Mouse (Mus musculus) hindbrain, embryonic 11.5 days (tissue): ENCODE results near the gene Kif1c. TPM values are rescaled to one million over a fixed set of nuclear protein-coding genes. Genes with fewer than 3 reads are reported as not detected.

Source experiments
- ATAC-seq: fragments of 200-750 bp; cut with Nextera tagmentation; 2 replicates; pipeline ENCODE4 v1.8.0; 2017; ENCODE audit warnings: mild to moderate bottlenecking, moderate TSS enrichment, moderate library complexity; ENCODE audit not compliant: low FRiP score
- DNase-seq: peaks from one replicate; pipeline ENCODE4 v3.0.0-alpha.2; 2015; ENCODE audit warnings: low spot score
- H3K27ac ChIP-seq: fragments of 300-500 bp; sonication (generic); 2 replicates; pipeline ENCODE4 v1.5.1; 2014; ENCODE audit warnings: mild to moderate bottlenecking, low read depth, low read length
- H3K27me3 ChIP-seq: fragments of 300-500 bp; sonication (generic); 2 replicates; pipeline ENCODE4 v1.6.1; 2014; ENCODE audit warnings: mild to moderate bottlenecking, low read length, moderate library complexity, mixed read lengths; ENCODE audit not compliant: control insufficient read depth, insufficient read depth
- H3K36me3 ChIP-seq: fragments of 300-500 bp; sonication (generic); 2 replicates; pipeline ENCODE4 v1.6.1; 2014; ENCODE audit warnings: mild to moderate bottlenecking, low read length, moderate library complexity, mixed read lengths; ENCODE audit not compliant: control insufficient read depth, insufficient read depth
- H3K4me1 ChIP-seq: fragments of 300-500 bp; sonication (generic); replicated peaks from 2 replicates; pipeline ENCODE4 v1.6.1; 2014; ENCODE audit warnings: low read length, mixed read lengths; ENCODE audit not compliant: control insufficient read depth, insufficient read depth
- H3K4me2 ChIP-seq: fragments of 300-500 bp; sonication (generic); replicated peaks from 2 replicates; pipeline ENCODE4 v1.6.1; 2014; ENCODE audit warnings: mild to moderate bottlenecking, low read depth, low read length
- H3K4me3 ChIP-seq: fragments of 300-500 bp; sonication (generic); 2 replicates; pipeline ENCODE4 v1.5.1; 2014; ENCODE audit warnings: low read depth, low read length
- H3K9ac ChIP-seq: fragments of 300-500 bp; sonication (generic); 2 replicates; pipeline ENCODE4 v1.6.1; 2014; ENCODE audit warnings: low read depth, low read length
- H3K9me3 ChIP-seq: fragments of 300-500 bp; sonication (generic); 2 replicates; pipeline ENCODE4 v1.6.1; 2016; ENCODE audit warnings: low read length; ENCODE audit not compliant: control insufficient read depth
- WGBS: fragments of 180-500 bp; shearing (Covaris S2); extraction: QIAGEN DNeasy Blood & Tissue Kit; methylation state at CpG from one replicate; pipeline ENCODE4 v1.1.7; 2014; 5-methylcytosine and 5-hydroxymethylcytosine counted together
- polyA plus RNA-seq: library from polyadenylated mRNA; unstranded; fragments of >200 nt; fragmentation: Nextera tagmentation; extraction: Ambion mirVana; gene quantifications from 2 replicates; pipeline ENCODE4 v1.2.1, GENCODE M21; 2014

Gene Kif1c
- polyA plus RNA-seq, 1 experiment from 2014 or later: 5.9 TPM

GRCm38 (mm10) chr11:70715832-70716231 is 15.5 kb downstream of the Kif1c start:
- no peaks in the 10 kb centered on the region for H3K4me1 ChIP-seq
- H3K4me2 ChIP-seq: no peak overlapping the region
- no peak overlapping the region for H3K27ac ChIP-seq
- H3K9me3 ChIP-seq: no peaks in the 10 kb centered on the region
- ATAC-seq (no peak), DNase-seq (no peak)
- no peaks in the 10 kb centered on the region for H3K27me3 ChIP-seq
- WGBS: 93% methylated on average over 6 of the region's 6 CpGs
- 0 out of 2 replicates have a peak, but pooled peaks cover 2% of the 10 kb centered on the region for H3K36me3 ChIP-seq
- no peak overlapping the region for H3K4me3 ChIP-seq
- no peak overlapping the region for H3K9ac ChIP-seq

- Histone ChIP-seq H3K4me1 (no peaks in the 10 kb centered on the region), H3K27me3 (no peaks in the 10 kb centered on the region), H3K36me3 (0 out of 2 replicates have a peak, but pooled peaks cover 2% of the 10 kb centered on the region), H3K27ac (no peak overlapping the region), H3K9ac (no peak overlapping the region), H3K4me2 (no peak overlapping the region), H3K9me3 (no peaks in the 10 kb centered on the region), H3K4me3 (no peak overlapping the region)
- no peak for ATAC-seq
- DNase-seq: no peak
- WGBS: 75% methylated on average over 5 of the region's 5 CpGs
Observed at GRCm38 (mm10) chr11:70718481-70718880, 18.1 kb downstream of the Kif1c start.

- Histone ChIP-seq H3K4me1 (no peaks in the 10 kb centered on the region), H3K36me3 (peaks cover 6% of the 10 kb centered on the region; the same call in 1 of the 2 replicates), H3K9ac (no peak overlapping the region), H3K4me2 (no peak overlapping the region), H3K4me3 (no peak overlapping the region), H3K9me3 (no peaks in the 10 kb centered on the region), H3K27me3 (no peaks in the 10 kb centered on the region), H3K27ac (no peak overlapping the region)
- ATAC-seq (no peak), DNase-seq (no peak)
- 91% methylated on average over 3 of the region's 3 CpGs for WGBS
Observed at GRCm38 (mm10) chr11:70720567-70720966, 20.2 kb downstream of the Kif1c start.

- no peaks in the 10 kb centered on the region for H3K4me1 ChIP-seq
- peaks cover 6% of the 10 kb centered on the region; the same call in 1 of the 2 replicates for H3K36me3 ChIP-seq
- no peaks in the 10 kb centered on the region for H3K9me3 ChIP-seq
- H3K27ac ChIP-seq: no peak overlapping the region
- ATAC-seq (no peak), DNase-seq (no peak)
- H3K9ac ChIP-seq: no peak overlapping the region
- no peak overlapping the region for H3K4me2 ChIP-seq
- 96% methylated on average over 3 of the region's 3 CpGs for WGBS
- no peaks in the 10 kb centered on the region for H3K27me3 ChIP-seq
- H3K4me3 ChIP-seq: no peak overlapping the region
Observed at GRCm38 (mm10) chr11:70721072-70721471, 20.7 kb downstream of the Kif1c start.

- 98% methylated on average over 9 of the region's 9 CpGs for WGBS
- ATAC-seq: no peak
- no peaks in the 10 kb centered on the region for H3K4me1 ChIP-seq
Observed at GRCm38 (mm10) chr11:70724706-70725105, 24.4 kb downstream of the Kif1c start.

GRCm38 (mm10) chr11:70726585-70726984 is 26.2 kb downstream of the Kif1c start:
- Histone ChIP-seq H3K9ac (no peak overlapping the region), H3K36me3 (peaks cover 9% of the 10 kb centered on the region; the same call in 1 of the 2 replicates), H3K4me3 (no peak overlapping the region), H3K9me3 (no peaks in the 10 kb centered on the region), H3K4me1 (no peaks in the 10 kb centered on the region), H3K4me2 (no peak overlapping the region), H3K27me3 (no peaks in the 10 kb centered on the region), H3K27ac (no peak overlapping the region)
- no peak for ATAC-seq
- no peak for DNase-seq
- 86% methylated on average over 2 of the region's 2 CpGs for WGBS

More at GRCm38 (mm10) chr11:70724706-70725105, 24.4 kb downstream of the Kif1c start:
- DNase-seq: no peak
- Histone ChIP-seq H3K27me3 (no peaks in the 10 kb centered on the region), H3K4me3 (no peak overlapping the region), H3K4me2 (no peak overlapping the region), H3K9me3 (no peaks in the 10 kb centered on the region), H3K9ac (no peak overlapping the region), H3K27ac (no peak overlapping the region), H3K36me3 (peaks cover 10% of the 10 kb centered on the region; the same call in 1 of the 2 replicates)

GRCm38 (mm10) chr11:70727385-70727784 is 27.0 kb downstream of the Kif1c start:
- whole genome bisulfite sequencing: 86% methylated on average over 5 of the region's 5 CpGs
- no peaks in the 10 kb centered on the region for H3K4me1 ChIP-seq
- DNase-seq (no peak), ATAC-seq (no peak)
- no peak overlapping the region for H3K9ac ChIP-seq
- H3K4me2 ChIP-seq: no peak overlapping the region
- no peaks in the 10 kb centered on the region for H3K27me3 ChIP-seq
- no peak overlapping the region for H3K4me3 ChIP-seq
- H3K27ac ChIP-seq: no peak overlapping the region
- H3K36me3 ChIP-seq: peaks cover 9% of the 10 kb centered on the region; the same call in 1 of the 2 replicates
- no peaks in the 10 kb centered on the region for H3K9me3 ChIP-seq

GRCm38 (mm10) chr11:70730427-70731038 is 30.2 kb downstream of the Kif1c start:
- no peak for ATAC-seq

GRCm38 (mm10) chr11:70731178-70731577 is 30.8 kb downstream of the Kif1c start:
- H3K27ac ChIP-seq: no peak overlapping the region
- no peaks in the 10 kb centered on the region for H3K4me1 ChIP-seq
- no peaks in the 10 kb centered on the region for H3K9me3 ChIP-seq
- no peak overlapping the region for H3K9ac ChIP-seq
- no peaks in the 10 kb centered on the region for H3K27me3 ChIP-seq
- H3K4me2 ChIP-seq: no peak overlapping the region
- 76% methylated on average over 5 of the region's 5 CpGs for WGBS
- H3K4me3 ChIP-seq: no peak overlapping the region
- 0 out of 2 replicates have a peak, but pooled peaks cover 5% of the 10 kb centered on the region for H3K36me3 ChIP-seq
- ATAC-seq (no peak), DNase-seq (no peak)

More at GRCm38 (mm10) chr11:70730427-70731038, 30.2 kb downstream of the Kif1c start:
- Histone ChIP-seq H3K4me2 (no peak overlapping the region), H3K4me1 (no peaks in the 10 kb centered on the region), H3K27ac (no peak overlapping the region), H3K27me3 (no peaks in the 10 kb centered on the region), H3K9me3 (no peaks in the 10 kb centered on the region), H3K36me3 (peaks cover 5% of the 10 kb centered on the region; the same call in 1 of the 2 replicates), H3K4me3 (no peak overlapping the region), H3K9ac (no peak overlapping the region)
- DNase-seq: no peak
- 83% methylated on average over 9 of the region's 9 CpGs for WGBS
